ENCODE assay signal across 9 mouse cellular contexts in the genomic region with DNA sequence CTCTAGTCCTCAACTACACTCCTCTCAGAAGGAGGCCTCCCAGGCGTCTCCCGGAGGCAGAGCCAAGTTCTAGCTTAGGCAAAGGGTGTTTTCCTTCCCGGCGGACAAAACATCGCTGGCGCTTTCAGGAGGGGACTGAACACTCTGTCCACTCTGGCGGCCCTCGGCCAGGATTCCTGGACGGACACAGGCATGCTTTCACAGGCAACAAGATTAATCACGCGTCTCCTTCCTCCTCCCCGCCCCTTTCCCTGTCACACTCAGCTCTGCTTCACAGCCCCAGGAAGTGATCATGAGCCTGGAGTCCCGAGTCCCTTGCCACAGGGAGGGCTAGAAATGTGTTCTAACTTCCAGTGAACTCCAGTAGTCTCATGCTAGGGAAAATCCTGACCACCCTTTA.
DNase-seq lines count a peak whose midpoint lies in the region; ATAC-seq and TF ChIP-seq lines count a peak whose summit lies in the region.
"Had no signal": no experiment of that assay in that cellular context is flagged by ENCODE, and none has a peak within 500 bp of the region (broad histone marks: within the 10 kb centered on the region; RNA-seq: fewer than 3 reads in every experiment).

No protein-coding gene starts in this region.

- ATAC-seq in hindbrain, postnatal 0 days: peak; percentile 73
- ATAC-seq in neural tube, embryonic 12.5 days (ENCODE audit: low FRiP score, low read depth): no peak

- no peak overlapping the region for H3K9ac ChIP-seq in hindbrain, postnatal 0 days (replicated peaks; ENCODE audit: low read length)
- no peak overlapping the region for H3K9ac ChIP-seq in neural tube, embryonic 12.5 days

- H3K27ac ChIP-seq in hindbrain, postnatal 0 days: peak overlapping the region; percentile 70
- peak overlapping the region; percentile 57; the same call in 1 of the 2 replicates for H3K27ac ChIP-seq in neural tube, embryonic 12.5 days

- H3K4me1 ChIP-seq in hindbrain, postnatal 0 days (ENCODE audit: insufficient read depth, low read length): peaks cover 19% of the 10 kb centered on the region; the same call in 1 of the 2 replicates
- H3K4me1 ChIP-seq in neural tube, embryonic 12.5 days: peaks cover 62% of the 10 kb centered on the region

- peak; percentile 39 to 41 for DNase-seq in cerebellum, postnatal 14 days
- DNase-seq in cerebellum, adult 11 months: no peak
- peak; percentile 37 for DNase-seq in brain, adult 2 months (ENCODE audit: low read depth, low spot score)
- DNase-seq in gastrocnemius, postnatal 4 days (ENCODE audit: low spot score in 2 of 2): peak; percentile 59 to 81
- peak; percentile 71 for DNase-seq in hindbrain, postnatal 0 days (ENCODE audit: low spot score)
- DNase-seq in left cerebral cortex, postnatal 10 days (ENCODE audit: extremely low spot score in 1 of 2, low spot score in 2 of 2): peak; percentile 61 to 85
- DNase-seq in urinary bladder, postnatal 14 days (ENCODE audit: low spot score): peak; percentile 89

- WGBS in hindbrain, postnatal 0 days: 25% methylated on average over 13 of the region's 13 CpGs
- WGBS in neural tube, embryonic 12.5 days: 30% methylated on average over 13 of the region's 13 CpGs

- no peak for TF ChIP-seq CTCF in hindbrain, postnatal 0 days (IDR thresholded peaks at IDR 0.05; ENCODE audit: low read depth)

- no peak overlapping the region for H3K4me3 ChIP-seq in hindbrain, postnatal 0 days (ENCODE audit: low read length)
- no peak overlapping the region for H3K4me3 ChIP-seq in neural tube, embryonic 12.5 days
- H3K4me3 ChIP-seq: erythroblast, embryonic 14.5 days had no signal

- H3K36me3 ChIP-seq in hindbrain, postnatal 0 days (ENCODE audit: insufficient read depth, low read length): no peaks in the 10 kb centered on the region
- H3K36me3 ChIP-seq in neural tube, embryonic 12.5 days: no peaks in the 10 kb centered on the region

- no peaks in the 10 kb centered on the region for H3K9me3 ChIP-seq in hindbrain, postnatal 0 days (ENCODE audit: low read length)
- no peaks in the 10 kb centered on the region for H3K9me3 ChIP-seq in neural tube, embryonic 12.5 days

- no peaks in the 10 kb centered on the region for H3K27me3 ChIP-seq in hindbrain, postnatal 0 days (ENCODE audit: insufficient read depth, low read length)
- H3K27me3 ChIP-seq in neural tube, embryonic 12.5 days (replicated peaks): no peaks in the 10 kb centered on the region

- H3K4me2 ChIP-seq in hindbrain, postnatal 0 days (ENCODE audit: low read depth, low read length): no peak overlapping the region
- 0 out of 2 replicates have a peak overlapping the region, but pooled peaks have one; percentile 12 for H3K4me2 ChIP-seq in neural tube, embryonic 12.5 days (replicated peaks)

- intact Hi-C loops in left cerebral cortex, postnatal 10 days (cut with DNase I): no loop called here
